Mouse (Mus musculus) 3T3-L1 (cell line): Measurements from ENCODE around the gene Cmah.

Experiments
- DNase-seq: peaks from one replicate; pipeline ENCODE4 v3.0.0-alpha.2; 2015; ENCODE audit warnings: low read depth, low spot score

Cmah gene

GRCm38 (mm10) chr13:24327201-24327600, at the start of gene Cmah:
Gene Cmah (plus strand): TSS chr13:24327404.
- DNase-seq = no peak

- no peak for DNase-seq
These were observed 47.8 kb upstream of the Cmah start for GRCm38 (mm10) chr13:24279407-24279761.

DNA sequence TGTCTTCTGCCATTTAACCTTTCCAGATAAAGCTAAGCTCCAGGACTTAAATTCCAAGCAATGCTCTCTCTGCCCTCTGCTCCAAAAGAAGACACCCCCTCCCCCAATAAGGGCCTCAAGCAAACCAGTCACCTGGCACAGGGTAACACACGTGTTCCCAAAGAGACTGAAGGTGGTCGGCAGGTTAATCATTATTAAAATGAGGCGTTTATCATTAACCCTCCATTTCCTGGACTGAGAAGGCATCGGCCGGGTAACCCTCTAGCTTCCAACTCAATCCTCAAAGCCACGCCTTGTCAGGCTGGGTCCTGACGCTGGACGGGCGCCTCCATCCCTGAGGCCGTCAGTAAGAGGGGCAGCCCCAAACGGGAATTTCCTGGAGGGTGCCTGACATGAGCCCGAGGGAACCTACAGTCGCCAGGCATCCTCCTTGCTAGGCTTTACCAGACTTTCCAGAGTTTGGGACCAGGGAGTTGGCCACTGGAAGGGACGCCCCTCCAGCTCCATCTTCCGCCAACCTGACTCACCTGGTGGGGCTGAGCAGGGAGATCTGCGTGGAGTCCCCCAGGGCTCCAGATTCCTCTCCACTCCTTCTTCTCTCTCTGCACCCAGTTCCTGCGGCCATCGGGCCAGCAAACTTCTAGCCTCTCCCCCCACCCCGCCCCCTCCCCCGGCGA, 47.3 kb upstream of the Cmah start:
- DNase-seq = peak; percentile 20

- peak; percentile 85 for DNase-seq
These were observed 46.5 kb upstream of the Cmah start, which contains the start of gene Carmil1 for GRCm38 (mm10) chr13:24280439-24281431. Gene Carmil1 (minus strand): TSS chr13:24280795.

GRCm38 (mm10) chr13:24287381-24287780, 39.8 kb upstream of the Cmah start:
- no peak for DNase-seq

DNA sequence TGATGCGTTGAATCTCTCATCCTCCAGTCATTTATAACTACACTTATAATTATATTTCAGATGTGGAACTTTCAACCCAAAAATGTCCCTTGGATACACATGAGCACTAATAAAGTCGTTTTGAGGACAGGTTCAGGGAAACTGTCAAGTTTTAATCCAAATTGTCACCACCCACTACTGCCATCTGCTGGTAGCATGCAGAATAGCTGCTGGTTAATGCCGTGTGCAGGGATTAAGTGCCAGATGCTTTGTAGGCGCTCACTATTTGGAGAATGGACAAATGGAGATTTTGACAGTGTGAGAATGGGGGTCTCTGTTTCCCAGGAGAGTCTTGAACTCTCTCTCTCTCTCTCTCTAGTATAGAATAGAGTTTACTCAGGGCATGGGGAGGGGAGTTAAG, 30.0 kb upstream of the Cmah start:
- peak; percentile 73 for DNase-seq

DNA sequence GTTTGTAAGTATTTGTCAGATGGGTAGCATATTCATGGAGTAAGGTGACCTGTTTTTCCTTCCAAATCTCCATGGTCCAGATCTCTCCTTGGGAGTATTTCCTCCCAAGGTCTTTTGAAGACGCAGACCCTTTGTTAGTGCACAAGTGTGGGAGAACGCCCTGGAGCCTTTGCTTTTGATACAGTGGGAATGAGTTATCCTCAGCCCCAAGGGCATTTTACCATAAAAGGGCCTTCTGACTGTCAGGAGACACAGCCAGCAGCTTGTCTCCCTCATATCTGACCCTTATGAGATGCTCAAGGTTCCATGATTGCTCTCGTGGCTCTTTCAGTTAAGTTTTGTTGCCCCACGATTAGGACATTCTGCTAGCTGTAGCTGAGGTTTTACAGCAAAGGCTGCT, 21.7 kb upstream of the Cmah start:
- no peak for DNase-seq

DNA sequence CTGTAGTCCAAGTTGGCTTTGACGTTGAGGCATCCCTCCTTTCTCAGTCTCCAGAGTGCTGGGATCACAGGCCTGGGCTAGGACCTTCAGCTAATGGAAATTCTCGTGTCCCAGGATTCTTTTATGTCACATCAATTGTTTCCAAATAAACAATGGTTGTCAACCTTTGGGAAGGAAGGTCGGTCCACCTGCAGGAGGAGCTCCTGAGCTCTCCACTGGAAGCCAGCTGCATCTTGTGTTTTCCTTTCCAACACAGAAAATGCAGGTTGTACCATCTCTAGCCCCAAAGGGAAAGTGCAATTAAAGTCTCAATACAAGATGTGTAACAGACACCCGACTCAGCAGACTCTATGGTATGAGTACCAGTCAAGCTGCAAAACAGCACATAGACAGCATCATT, 21.0 kb upstream of the Cmah start:
- peak; percentile 9 for DNase-seq

GRCm38 (mm10) chr13:24311011-24311940, 15.9 kb upstream of the Cmah start:
- DNase-seq = no peak

DNA sequence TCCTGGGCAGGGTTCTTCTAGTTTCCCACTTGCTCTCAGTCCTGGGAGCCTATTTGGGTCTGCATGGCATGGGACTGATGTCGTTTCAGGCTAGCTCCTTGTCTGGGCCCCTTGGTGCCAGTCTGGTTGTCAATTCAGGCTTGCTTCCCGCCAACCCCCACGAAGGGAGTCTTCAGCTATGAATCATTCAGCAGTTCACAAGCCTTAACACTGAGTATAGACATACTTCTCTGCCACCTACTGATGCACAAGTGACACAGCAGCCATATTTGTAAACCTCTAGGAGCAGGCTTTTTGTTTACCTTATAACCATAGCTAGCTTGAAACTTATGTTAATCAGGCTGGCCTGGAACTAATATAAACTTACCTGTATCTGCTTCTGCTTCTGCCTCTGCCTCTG, 10.6 kb upstream of the Cmah start:
- DNase-seq = peak; percentile 45

- peak; percentile 59 for DNase-seq
These were observed 8.6 kb upstream of the Cmah start for GRCm38 (mm10) chr13:24318618-24319017.

GRCm38 (mm10) chr13:24321313-24321712, 5.9 kb upstream of the Cmah start:
- no peak for DNase-seq

DNA sequence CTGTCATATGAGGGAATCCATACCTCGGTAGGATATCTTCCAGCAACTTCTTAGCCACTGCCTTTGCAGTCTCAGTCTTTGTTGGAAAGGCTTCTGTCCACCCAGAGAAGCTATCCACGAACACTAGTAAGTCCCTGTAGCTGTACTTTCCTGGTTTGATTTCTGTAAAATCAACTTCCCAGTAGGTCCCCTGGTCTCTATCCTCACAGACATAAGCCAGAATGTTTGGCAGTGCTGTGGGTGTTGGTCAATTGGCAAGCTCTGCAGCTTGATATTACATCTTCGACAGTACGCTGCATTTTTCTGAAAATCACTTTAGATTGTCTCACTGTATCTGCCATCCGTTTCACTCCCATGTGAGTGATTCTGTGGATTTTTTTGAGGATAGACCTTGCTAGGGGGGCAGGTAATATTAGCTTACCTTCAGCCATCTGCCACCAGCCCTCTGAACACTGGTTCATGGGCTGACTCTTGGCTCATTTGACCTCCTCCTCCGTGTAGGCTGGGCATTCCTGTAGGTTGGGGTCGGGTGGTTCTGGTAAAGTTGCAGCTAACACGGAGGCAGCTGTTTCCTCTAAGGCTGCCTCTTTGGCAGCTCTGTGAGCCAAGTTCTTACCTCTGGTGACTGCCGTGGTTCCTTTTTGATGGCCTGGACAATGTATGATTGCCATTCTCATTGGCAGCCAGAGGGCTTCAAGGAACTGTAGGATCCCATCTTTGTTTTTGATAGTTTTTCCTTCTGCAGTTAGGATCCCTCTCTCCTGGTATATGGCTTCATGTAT, 1.0 kb downstream of the Cmah start:
- no peak for DNase-seq

GRCm38 (mm10) chr13:24330128-24330527, 2.9 kb downstream of the Cmah start:
- no peak for DNase-seq

DNA sequence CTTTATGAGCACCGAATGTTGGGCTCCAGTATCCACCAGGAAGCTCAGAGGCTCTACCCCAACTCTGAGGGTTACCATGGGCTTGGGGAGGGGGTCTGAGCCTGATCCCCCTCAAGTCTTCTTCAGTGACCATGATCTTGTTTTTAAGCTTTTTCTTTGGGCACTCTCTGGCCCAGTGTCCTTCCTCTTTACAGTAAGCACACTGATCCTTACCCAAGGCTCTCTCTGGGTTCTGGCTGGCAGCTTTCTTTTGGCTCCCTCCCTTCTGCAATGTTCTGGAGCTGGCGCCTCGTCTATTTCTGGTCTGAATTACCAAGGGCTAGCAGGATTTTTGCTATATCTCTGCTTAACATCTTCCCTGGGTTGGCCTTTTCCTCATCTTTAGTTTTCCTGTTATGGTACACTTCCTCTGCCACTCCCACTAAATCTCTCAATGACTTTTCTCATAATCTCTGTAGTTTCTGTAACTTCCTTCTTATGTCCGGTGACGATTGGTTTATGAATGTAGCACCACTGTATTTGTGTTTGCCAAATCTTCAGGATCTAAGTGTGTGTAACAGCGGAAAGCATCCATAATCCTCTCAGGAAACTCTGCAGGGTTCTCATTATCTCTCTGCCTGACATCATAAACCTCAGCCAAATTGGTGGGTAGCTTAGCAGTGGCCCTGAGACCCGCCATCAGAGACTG, 3.8 kb downstream of the Cmah start:
- DNase-seq = no peak

GRCm38 (mm10) chr13:24332537-24332936, 5.3 kb downstream of the Cmah start:
- DNase-seq = no peak

DNA sequence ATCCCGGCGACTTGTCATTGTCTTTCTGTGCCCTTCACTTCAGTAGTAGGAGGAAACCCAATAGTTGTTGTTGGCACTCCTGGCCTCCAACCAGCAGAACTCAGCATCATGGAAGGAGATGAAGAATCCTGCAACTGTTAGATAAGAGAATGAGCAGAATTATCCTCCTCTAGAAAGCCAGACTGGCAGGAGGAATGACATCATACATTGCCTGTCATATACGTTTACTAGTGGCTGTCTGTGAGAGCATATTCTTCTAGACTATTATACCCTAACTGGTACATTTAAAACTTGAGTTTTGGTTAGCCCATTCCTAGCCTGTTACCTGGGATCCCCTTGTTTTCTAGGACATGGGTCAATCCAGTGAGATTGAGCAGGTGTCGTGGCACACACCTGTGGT, 9.6 kb downstream of the Cmah start:
- DNase-seq = no peak

DNA sequence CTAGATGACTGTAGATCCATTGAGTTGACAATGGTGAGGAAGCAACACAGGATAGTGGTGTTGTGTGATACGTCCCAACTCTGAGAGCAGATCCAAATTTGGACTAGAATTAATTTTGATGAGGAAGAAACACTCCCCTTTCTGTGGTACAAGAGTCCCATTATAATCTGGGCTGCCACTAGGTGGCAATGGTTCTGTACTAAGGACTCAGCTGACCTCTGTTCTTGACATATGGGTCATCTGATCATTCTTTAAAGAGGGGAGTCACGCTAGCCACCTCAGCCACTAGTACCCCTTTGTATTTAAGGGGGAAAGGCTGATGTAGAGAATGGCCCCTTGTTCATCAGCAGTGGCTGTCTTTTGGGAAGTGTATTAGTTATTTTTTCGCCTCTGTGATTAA, 10.7 kb downstream of the Cmah start:
- peak; percentile 29 for DNase-seq

DNA sequence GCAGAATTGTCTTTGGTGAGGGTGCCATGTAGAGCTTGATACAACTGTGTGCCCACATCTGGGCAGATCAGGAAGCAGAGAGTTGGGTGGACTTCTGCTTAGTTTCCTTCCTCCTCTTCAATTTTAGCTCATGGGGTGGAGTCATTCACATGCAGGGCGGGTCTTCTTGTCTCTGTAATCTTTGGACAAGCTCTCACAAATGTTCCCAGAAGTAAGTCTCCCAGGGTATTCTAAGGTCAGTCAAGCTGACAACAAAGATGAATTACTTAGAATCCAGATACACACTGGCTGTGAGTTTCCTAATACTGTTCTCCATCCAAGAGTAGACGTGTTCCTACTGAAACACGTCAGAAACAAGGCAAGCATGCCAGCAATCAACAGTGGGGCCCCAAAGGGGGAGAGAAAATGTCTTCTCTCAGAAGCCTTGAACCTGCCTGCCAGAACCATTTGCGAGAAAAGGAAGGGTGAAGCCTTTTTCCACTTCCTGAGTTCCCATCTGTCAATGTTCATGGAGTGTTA, 11.2 kb downstream of the Cmah start:
- DNase-seq = no peak

GRCm38 (mm10) chr13:24339907-24340306, 12.7 kb downstream of the Cmah start:
- no peak for DNase-seq
